Mouse (Mus musculus): ENCODE results near the gene Ylpm1.

Gene Ylpm1

DNA sequence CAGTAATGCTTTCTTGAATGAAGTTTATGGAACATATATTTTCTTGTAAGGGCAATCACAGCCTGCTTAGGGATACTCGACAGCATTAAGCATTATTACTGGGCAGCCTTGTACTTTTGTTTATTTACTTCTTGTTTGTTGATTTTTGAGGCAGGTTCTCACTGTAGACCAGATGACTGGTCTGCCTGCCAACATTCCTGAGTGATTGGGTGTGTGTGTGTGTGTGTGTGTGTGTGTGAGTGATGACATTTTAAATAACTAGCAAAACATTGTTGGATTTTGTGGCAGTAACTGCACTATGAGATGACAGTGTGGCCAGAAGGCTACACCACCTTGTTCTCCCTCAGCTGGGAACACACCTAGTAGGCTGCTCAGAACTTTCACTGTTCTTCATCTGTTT lies 13.7 kb downstream of the Ylpm1 start:
- ATAC-seq (ENCODE audit: low TSS enrichment), result no peak

DNA sequence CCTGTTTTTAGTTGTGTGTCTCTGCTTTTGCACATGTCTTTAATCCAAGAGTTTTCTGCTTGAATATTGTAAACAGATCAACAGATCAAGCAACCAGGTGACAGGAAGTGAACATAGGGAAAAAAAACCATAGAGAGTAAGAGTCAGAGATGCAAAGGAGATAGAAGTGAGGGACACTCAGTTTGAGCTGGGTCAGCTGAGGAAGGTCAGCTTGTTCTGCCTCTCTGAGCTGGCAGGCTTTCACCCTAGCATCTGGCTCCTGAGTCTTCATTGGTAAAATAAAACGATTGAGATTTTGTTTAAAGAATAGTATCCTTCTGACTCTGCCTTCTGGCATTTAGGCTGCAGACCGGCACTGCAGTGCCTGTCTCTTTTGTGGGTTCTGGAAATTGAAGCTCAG lies 14.4 kb downstream of the Ylpm1 start:
- ATAC-seq (ENCODE audit: low TSS enrichment), result no peak

DNA sequence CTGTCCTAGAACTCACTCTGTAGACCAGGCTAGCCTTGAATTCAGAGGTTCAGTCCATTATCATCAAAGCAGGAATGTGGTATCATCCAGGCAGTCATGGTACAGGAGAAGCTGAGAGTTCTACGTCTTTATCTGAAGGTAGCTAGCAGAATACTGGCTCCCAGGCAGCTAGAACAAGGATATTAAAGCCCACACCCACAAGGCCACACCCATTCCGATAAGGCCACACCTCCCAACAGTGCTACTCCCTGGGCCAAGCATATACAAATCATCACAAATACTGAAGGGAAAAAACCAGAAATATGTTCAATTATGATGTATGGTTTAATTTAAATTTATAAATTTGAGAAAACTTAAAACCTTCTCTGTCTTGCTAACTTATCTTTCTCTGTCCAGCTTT lies 16.1 kb downstream of the Ylpm1 start:
- no peak for ATAC-seq (ENCODE audit: low TSS enrichment)

DNA sequence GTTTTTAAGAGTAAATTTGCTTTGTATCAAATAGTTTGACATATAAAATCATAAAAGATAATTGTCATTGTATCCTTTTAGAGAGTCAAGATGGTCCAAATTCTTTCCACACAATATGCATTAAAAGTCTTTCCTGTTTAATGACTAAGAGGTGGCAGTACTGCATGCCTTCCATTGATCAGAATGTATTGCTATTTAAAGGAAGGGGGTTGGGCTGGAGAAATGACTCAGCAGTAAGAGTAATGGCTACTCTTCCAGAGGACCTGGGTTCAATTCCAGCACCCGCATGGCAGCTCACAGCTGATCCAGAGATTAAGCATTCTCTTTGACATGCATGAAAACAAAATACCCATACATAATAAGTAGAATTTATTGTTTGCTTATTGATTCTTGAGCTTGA lies 25.9 kb downstream of the Ylpm1 start:
- ATAC-seq (ENCODE audit: low TSS enrichment), result no peak

DNA sequence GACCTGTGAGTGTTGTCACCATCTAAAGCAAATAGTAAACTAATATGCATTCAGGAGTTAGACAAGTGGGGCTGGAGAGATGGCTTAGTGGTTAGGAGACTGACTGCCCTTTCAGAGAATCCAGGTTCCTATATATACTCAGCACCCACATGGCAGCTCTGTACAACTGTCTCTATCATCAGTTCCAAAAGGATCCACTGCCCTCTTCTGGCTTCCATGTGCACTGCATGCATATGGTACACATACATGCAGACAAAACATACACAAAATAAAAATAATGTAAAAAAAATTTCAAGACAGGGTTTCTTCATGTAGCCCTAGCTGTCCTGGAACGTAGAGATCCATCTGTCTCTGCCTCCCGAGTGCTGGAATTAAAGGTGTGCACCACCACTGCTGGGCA lies 36.6 kb downstream of the Ylpm1 start:
- no peak for ATAC-seq (ENCODE audit: low TSS enrichment)

DNA sequence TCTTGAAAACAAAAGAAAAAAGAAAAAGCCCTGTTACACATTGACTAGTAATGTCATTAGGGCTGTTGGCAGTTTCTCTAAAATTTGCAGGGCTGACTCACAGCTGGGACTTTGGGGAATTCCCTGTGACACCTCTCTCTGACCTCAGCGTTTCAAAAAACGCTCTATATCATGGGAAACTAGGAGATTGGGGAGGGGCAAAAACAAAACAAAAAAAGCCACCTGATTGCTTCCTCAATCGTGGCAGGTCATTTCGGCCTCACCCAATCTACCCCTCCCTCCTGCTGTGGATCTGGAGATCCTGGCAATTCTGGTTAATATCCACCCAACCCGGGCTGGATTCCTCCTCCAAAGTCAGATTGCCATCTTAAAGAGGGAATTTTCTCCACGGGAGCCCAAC lies 55.1 kb downstream of the Ylpm1 start:
- no peak for ATAC-seq (ENCODE audit: low TSS enrichment)

DNA sequence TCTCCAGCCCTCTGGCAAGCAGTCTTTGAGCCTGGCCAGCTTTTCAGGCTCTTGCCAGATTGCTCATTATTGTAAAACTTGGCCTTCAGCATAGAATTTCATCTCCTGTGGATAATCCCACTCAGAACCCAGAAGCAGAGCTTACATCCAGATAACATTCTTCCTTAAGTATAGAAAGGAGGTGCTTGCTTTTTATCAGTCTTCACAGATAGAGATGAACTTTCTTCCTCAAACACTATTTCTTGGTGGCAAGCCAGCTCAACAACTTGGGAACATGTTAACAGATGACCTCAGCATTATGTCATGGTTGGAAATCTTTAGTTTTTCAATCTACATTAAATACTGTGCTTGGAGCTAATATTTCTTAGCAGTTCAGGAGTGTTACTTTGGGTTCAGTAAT lies 74.9 kb downstream of the Ylpm1 start:
- ATAC-seq (ENCODE audit: low TSS enrichment), result no peak

DNA sequence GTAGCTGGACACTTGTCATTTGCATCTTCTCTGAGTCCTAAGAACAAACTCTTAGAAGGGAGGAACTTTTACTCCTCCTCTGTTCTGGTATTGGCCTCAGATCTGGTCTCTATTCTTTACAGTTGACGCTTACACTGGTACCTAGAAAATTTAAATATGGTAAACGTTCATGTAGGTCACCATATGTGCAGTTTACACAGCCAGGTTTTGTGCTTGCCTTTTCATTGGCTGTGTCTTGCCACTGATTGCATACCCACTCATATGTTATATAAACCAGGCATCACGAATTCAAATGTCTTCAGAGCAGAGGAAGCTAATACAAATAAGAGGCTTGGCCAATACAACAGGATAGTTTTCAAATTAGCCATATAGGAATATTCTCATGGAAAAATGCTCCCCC lies 81.0 kb downstream of the Ylpm1 start:
- peak; percentile 89 for ATAC-seq (ENCODE audit: low TSS enrichment)

DNA sequence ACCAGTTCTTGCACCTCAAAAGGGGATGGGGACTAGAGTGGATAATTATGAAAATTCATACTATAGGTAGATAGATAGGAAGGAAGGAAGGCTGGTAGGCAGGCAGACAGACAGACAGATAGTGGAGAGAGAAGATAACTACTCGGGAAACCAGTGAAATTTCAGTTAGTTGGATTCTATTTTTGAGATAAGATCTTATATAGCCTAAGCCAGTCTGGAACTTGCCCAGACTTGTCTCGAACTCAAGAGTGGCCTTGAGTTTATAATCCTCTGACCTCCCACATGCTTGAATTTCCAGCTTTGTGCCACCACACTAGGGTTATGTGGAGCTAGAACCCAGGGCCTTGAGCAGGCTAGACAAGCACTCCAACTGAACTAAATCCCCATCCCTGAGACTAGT lies 88.1 kb downstream of the Ylpm1 start:
- no peak for ATAC-seq (ENCODE audit: low TSS enrichment)

DNA sequence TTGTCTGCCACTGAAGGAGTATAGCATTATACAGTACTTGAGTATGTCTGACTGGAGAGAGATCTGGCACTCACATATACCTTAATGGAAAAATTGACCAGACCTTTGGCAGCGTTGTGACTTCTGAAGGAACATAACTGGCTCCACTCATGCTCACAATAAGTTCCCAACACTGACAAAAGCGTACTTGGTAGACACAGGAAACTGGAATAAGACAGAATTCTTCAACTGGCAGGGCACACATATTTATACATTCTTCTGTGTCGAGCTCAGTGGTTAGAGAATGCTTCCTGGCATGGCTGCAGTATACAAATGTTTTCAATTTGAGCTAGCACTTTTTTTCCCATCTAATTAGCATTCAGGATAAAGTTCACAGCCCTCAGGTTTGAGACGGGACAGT lies 88.8 kb downstream of the Ylpm1 start:
- ATAC-seq (ENCODE audit: low TSS enrichment), result no peak

DNA sequence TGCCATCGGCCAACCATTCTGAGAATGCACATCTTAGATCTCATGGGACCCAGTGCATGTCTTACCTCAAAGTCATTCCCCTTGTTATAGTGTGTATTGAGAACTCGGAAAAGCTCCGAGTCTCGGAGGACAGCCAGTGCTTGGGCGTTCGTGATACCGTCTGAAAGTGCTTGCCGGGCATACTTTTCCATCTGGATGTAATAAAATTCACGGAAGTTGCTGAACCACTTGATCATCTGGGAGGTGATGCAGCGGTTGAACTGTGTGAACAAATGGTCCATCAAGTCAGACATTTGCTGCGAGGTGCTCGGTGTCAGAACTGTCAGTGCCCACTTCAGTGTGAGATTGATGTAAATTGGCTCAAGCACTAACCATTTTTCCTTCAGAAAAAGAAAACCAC lies 91.7 kb downstream of the Ylpm1 start:
- no peak for ATAC-seq (ENCODE audit: low TSS enrichment)

DNA sequence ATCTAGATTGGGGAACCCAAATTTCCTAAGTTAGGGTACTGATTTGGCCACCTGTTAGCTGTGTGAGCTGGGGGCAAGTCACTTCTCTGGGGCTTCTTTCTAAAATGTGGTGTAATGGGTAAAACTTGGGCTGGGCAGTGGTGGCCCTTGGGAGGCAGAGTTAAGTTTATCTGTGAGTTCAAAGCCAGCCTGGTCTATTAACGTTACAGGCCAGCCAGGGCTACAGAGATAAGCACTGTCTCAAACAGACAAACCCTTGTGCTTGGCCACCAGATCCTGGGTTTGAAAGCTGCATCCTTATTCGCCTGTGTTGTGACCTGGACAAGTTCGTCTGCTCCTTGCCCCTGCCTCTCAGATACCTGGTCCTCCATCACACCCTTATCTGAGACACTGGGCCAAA lies 95.1 kb downstream of the Ylpm1 start:
- no peak for ATAC-seq (ENCODE audit: low TSS enrichment)

DNA sequence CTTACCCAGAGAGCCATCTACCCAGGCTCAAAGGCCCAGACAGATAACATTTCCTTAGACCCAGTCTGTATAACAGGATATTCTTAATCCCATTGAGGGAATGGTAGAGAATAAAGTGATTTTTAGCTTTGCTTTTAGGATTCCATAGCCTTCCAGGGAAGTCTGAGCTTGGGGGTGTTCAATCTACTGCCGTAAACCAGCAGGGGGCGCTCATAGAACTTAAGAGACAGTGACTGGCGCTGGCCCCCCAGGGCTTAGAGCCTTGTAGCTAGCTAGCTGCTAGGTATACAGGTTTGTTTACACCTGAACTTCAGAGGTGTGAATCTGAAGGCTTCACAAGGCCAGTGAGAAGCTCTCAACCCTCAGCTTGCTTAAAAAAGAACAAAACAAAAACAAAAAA lies 96.1 kb downstream of the Ylpm1 start:
- peak; percentile 39; the same call in 1 of the 2 replicates for ATAC-seq (ENCODE audit: low TSS enrichment)

DNA sequence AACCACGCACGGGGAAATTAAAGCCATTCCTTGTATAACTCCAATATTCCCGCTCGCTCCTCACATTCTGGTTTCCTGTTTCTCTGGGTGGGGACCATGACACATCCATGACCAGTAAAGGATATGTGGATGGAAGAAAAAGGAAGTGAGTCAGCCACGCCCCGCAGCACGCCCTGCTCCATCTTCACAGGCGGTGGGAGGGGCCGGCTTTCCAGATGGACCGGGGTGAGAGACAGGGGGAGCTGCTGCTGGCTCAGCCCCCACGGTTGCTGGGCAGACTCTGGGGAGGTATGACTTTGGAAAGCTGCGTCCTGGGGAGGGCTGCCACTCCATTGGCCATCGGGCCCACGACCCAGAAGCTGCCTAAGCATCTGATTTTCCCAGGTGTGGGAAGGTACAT lies 97.9 kb downstream of the Ylpm1 start:
- ATAC-seq (ENCODE audit: low TSS enrichment), result peak; percentile 64

DNA sequence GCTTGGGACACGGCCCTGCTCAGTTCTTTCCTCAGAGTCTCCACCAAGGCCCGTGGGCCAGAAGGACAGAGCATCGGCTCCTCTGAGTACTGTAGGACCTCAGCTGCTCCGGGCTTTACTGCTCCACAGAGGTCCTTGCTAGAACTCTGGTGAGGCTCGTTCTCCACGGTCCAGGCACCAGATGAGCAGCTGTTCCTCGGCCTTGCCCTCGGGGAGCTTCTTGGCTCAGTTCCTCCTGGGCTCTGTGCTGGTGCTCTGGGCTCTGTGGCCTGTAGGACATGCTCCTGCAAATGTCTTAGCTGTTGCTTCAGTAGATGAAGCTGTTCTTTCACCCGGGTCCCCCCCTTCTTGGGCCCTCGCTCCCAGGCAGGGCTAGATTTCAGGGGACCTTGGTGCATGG lies 98.6 kb downstream of the Ylpm1 start:
- no peak for ATAC-seq (ENCODE audit: low TSS enrichment)

DNA sequence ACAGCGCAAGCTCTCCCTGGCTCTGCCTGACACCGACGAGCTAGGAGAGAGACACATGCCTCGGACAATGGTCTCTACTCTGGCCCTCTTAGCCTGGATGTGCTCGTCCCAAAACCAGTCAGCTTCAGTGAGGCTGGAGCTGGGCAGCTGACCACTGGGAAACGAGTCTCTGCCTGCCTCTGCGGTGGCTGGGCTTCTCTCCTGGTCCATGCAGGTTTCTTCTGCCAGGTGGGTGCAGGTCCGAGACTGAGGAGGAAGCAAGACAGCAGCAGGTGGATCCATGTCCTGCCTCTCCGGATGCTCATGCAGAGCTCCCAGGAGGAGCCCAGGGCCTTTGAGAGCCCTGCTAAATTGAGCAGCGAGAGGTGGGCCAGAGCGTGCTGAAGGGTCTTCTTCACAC lies 99.0 kb downstream of the Ylpm1 start:
- no peak for ATAC-seq (ENCODE audit: low TSS enrichment)

DNA sequence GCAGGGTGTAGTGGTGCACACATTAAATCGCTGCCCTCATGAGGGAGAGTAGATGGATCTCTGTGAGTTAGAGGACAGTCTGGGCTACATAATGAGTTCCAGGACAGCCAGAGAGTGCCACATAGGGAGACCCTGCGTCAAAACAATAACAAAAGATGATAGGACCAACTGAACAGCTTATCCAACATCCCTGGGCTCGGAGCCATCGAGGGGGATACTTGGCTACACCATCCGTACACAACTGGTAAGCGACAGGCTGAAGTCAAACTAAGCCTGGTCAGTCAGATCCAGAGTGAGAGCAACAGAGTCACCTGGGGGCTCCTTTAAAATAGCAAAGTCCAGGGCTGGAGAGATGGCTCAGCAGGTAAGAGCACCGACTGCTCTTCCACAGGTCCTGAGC lies 99.7 kb downstream of the Ylpm1 start:
- ATAC-seq (ENCODE audit: low TSS enrichment), result no peak

DNA sequence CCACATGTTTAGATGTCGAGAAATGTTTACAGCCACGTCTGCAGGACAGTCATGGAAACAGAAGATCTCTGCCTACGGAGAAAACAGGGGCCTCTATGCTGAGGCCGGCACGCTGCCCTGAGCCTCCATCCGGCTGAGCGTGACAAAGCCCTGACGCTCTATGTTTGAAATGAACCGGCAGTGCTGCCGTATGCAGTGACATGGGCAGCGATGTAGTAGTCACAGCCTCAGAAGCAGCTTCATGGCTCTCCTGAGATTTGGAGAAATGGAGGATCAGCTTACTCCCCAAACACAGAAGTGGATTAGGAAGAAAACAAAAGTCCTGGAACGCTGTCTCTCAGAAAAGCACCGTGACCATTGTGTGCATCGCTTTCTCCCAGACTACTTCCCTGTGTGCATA lies 104.9 kb downstream of the Ylpm1 start:
- ATAC-seq (ENCODE audit: low TSS enrichment), result no peak

DNA sequence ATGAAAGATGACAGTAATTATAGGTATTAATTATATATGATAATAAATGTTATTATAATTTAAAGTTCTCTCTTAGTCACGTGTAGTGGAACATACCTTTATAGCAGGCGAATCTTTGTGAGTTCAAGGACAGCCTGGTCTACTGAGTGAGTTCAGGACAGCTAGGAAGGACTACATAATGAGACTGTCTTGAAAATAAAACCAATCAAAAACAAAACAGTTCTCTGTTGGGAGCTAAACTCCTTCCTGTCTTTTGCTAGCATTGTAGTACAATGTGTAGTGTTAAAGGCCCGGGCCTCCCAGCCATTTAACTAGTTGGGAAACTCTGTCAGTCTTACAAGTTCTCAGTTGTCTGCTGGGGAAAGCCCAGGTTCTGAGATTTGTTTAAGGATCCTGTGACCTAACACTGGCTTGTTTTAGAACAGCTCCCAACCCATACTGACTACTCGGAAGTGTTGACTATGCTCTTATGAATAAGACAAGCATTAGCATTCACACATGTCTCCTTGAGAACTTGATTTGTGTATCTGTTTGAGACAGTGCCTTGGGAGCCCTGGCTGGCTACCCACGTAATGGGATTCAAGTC lies 105.5 kb downstream of the Ylpm1 start:
- no peak for ATAC-seq (ENCODE audit: low TSS enrichment)

DNA sequence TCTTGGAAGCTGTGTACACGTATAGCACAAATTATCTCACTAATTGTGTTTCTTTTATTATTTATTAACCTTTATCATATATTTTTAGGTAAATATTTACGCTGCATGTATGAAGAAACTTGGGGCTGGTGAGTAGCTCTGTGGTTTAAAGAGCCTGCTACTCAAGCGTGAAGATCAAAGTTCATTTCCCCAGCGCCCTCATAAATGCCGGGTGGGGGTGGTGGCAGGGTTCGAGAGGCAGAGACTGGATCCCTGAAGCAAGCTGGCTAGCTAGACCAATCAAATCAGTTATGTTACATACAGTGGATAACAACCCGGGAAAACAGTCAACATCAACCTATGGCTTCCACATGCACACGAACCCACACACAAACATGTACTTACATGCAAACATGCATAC lies 107.0 kb downstream of the Ylpm1 start:
- no peak for ATAC-seq (ENCODE audit: low TSS enrichment)

DNA sequence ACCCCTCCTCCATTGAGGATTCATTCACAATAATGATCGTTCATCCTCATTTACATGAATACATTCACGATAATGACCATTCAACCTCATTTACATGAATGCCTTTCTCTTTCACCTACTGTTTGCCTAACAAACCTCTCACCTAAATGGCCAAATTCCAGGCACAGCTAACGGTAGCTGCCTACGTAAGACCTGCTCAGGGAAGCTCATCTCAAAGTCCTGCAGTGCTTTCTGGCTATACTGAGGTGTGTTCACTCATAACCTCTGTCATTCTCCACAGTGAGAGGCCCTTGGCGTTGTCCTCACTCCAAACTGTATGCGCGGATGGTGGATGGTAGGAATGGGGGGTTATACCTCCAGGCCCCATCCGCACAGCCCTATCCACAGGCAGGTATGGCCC lies 108.7 kb downstream of the Ylpm1 start:
- no peak for ATAC-seq (ENCODE audit: low TSS enrichment)

DNA sequence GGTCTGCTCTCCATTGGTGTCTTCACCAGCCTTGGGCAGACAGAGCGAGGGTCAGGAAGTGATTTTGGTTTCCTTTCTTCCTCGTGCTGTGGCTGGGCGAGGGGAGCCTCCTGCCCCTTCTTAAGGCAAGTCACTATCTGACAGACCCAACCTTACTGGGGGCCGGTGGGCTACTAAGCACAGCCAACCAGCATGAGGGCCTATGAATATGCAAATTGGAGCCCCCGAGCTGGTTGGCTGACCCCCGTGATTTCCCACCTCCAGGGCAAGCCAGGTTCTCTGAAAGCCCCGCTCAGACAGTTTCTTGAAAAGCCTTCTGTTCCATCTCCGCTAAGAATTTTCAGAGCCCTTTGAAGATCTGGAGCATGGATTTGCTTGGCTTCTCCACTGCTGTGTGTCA lies 110.2 kb downstream of the Ylpm1 start:
- ATAC-seq (ENCODE audit: low TSS enrichment), result no peak

DNA sequence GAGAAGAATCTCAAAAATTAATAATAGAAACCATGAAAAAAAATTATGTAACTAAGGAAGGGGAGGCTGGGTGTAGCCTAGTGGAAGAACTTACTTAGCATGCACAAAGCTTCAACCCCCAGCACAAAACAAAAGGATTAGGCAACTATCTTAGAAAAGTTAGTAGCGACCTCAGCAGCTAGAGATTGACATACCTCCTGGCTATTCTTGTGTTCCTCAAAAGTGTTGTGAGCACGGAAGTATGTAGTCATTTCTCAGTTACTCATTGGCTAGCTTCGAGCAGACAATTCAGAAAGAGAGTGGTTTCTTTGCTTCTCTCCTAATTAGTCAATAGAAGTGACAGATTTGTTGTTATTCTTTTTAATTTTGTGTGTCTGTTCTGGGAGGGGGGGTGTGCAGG lies 112.5 kb downstream of the Ylpm1 start:
- ATAC-seq (ENCODE audit: low TSS enrichment), result no peak

DNA sequence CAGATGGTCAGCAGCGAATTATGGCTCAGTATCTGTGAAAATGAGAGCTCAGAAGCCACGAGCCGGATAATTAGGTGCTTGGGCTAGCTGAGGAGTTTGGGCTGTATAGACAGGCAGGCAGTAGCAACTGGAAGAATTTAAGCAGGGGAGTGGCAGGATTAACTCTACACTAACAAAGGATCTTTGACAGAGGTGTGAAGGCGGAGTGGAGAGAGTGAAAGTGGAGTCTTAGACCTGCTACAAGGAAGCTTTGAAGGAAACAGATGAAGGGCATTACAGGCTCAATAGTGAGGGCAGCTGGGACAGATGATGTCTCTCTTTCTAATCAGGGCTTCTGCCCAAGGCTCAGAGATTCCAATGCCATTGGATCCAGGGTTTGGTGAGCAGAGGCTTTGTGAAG lies 113.3 kb downstream of the Ylpm1 start:
- no peak for ATAC-seq (ENCODE audit: low TSS enrichment)
